Mouse (Mus musculus): ENCODE data around the gene Rgs2. TPM values are rescaled to one million over a fixed set of nuclear protein-coding genes. Genes with fewer than 3 reads are reported as not detected.

Gene Rgs2
- polyA plus RNA-seq (2015; fragmentation: Illumina TruSeq; extraction: RNeasy Lipid Tissue Mini Kit (QIAGEN cat#74804); ENCODE audit: insufficient read depth, low read depth, low replicate concordance), result 10.4 TPM

DNA sequence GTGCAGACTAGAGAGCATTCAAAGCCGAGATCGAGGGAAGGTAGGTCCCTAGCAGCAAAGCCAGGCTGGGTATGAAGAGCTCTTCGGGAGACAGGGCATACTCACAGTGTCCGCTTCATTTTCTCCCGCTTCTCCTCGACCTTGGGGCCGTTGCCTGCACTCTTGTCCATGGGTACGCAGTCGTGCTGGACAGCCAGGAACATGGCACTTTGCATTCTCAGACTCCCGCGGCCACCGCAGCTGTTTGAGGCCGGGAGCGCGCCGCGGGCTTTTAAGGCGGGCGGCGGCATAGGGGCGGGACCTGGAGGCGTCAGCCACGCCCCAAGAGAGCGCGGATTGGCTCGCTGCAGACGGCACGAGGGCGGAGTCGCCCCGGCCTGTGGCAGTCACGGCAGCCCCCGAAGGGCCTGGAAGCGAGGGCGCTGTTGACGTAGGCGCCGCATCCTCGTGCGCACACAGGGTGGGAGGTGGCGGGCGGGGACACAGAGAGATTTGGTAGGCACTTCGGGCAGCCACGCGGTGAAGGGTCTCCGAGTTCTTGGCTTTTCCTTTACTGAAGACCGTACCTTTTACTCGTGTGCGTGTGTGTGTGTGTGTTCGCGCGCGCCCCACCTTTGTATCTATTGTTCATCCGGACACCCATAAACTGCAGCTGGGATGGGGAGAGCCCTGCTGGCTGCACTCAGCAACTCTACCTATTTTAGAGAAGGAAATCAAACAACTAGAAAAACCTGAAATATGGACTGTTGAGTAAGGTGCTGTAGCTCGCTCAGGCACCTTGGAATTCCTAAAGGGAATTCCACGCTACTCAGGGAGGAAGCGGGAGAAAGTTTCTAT, at the start of gene Rgs2:
Rgs2 (minus strand) TSS at position 258 of the 837 bp plus-strand sequence.

Other genes with a start within 250 kb of the Rgs2 start
- 2.2 TPM for gene Trove2, start 227.1 kb downstream of the Rgs2 start, polyA plus RNA-seq (2015; fragmentation: Illumina TruSeq; extraction: RNeasy Lipid Tissue Mini Kit (QIAGEN cat#74804); ENCODE audit: insufficient read depth, low read depth, low replicate concordance)
- gene Uchl5, start 226.9 kb downstream of the Rgs2 start, polyA plus RNA-seq (2015; fragmentation: Illumina TruSeq; extraction: RNeasy Lipid Tissue Mini Kit (QIAGEN cat#74804); ENCODE audit: insufficient read depth, low read depth, low replicate concordance), result 14.4 TPM
- gene Rgs13, start 173.2 kb upstream of the Rgs2 start, polyA plus RNA-seq (2015; fragmentation: Illumina TruSeq; extraction: RNeasy Lipid Tissue Mini Kit (QIAGEN cat#74804); ENCODE audit: insufficient read depth, low read depth, low replicate concordance), result not detected
- 1.4 TPM for gene Rgs1, start 245.1 kb upstream of the Rgs2 start, polyA plus RNA-seq (2015; fragmentation: Illumina TruSeq; extraction: RNeasy Lipid Tissue Mini Kit (QIAGEN cat#74804); ENCODE audit: insufficient read depth, low read depth, low replicate concordance)

Measured in pancreas, adult 10 weeks (tissue).